10 mouse cellular contexts compared by ENCODE assay signal in genomic region chr13:60147857-60148181, GRCm38 (mm10). TPM values are rescaled to one million over a fixed set of nuclear protein-coding genes. Genes with fewer than 3 reads are reported as not detected.
DNase-seq lines count a peak whose midpoint lies in the region; ATAC-seq lines count a peak whose summit lies in the region.
"Had no signal": no experiment of that assay in that cellular context is flagged by ENCODE, and none has a peak within 500 bp of the region (broad histone marks: within the 10 kb centered on the region; RNA-seq: fewer than 3 reads in every experiment).

No protein-coding gene starts in this region.

- H3K9ac ChIP-seq in kidney, embryonic 15.5 days, result peak overlapping the region; percentile 31; the same call in 1 of the 2 replicates
- no peak overlapping the region; the same call in 1 of the 2 replicates for H3K9ac ChIP-seq in forebrain, embryonic 11.5 days (ENCODE audit: low read length)
- peak overlapping the region; percentile 14; the same call in 1 of the 2 replicates for H3K9ac ChIP-seq in hindbrain, embryonic 16.5 days (ENCODE audit: low read depth, low read length)
- peak overlapping the region; percentile 42; the same call in 1 of the 2 replicates for H3K9ac ChIP-seq in neural tube, embryonic 12.5 days
- H3K9ac ChIP-seq: liver, postnatal 0 days had no signal

- peaks cover 9% of the 10 kb centered on the region; the same call in 1 of the 2 replicates for H3K9me3 ChIP-seq in kidney, embryonic 15.5 days (replicated peaks)
- no peaks in the 10 kb centered on the region for H3K9me3 ChIP-seq in forebrain, embryonic 11.5 days (ENCODE audit: control insufficient read depth, low read length)
- no peaks in the 10 kb centered on the region for H3K9me3 ChIP-seq in hindbrain, embryonic 16.5 days (ENCODE audit: control insufficient read depth, low read length)
- H3K9me3 ChIP-seq in neural tube, embryonic 12.5 days, result peaks cover 7% of the 10 kb centered on the region; the same call in 1 of the 2 replicates

- peaks cover 23% of the 10 kb centered on the region for H3K4me1 ChIP-seq in kidney, embryonic 15.5 days
- H3K4me1 ChIP-seq in forebrain, embryonic 11.5 days (replicated peaks; ENCODE audit: control insufficient read depth, insufficient read depth, low read length), result peaks cover 17% of the 10 kb centered on the region
- H3K4me1 ChIP-seq in hindbrain, embryonic 16.5 days (ENCODE audit: control insufficient read depth, insufficient read depth, low read depth, low read length), result peaks cover 11% of the 10 kb centered on the region
- peaks cover 28% of the 10 kb centered on the region for H3K4me1 ChIP-seq in neural tube, embryonic 12.5 days

- peak; percentile 59 for ATAC-seq in kidney, embryonic 15.5 days (replicated peaks; ENCODE audit: low FRiP score)
- peak; percentile 69 for ATAC-seq in forebrain, embryonic 11.5 days (replicated peaks; ENCODE audit: low FRiP score)
- peak; percentile 59 for ATAC-seq in hindbrain, embryonic 16.5 days
- peak; percentile 71 for ATAC-seq in neural tube, embryonic 12.5 days (ENCODE audit: low FRiP score, low read depth)
- ATAC-seq in monocyte, adult 5-6 weeks (replicated peaks; ENCODE audit: insufficient number of reproducible peaks, low FRiP score, low TSS enrichment, poor library complexity, severe bottlenecking), result no peak
- ATAC-seq: liver, postnatal 0 days had no signal

- no peaks in the 10 kb centered on the region for H3K27me3 ChIP-seq in kidney, embryonic 15.5 days
- H3K27me3 ChIP-seq in forebrain, embryonic 11.5 days (ENCODE audit: control insufficient read depth, insufficient read depth, low read length), result peaks cover 7% of the 10 kb centered on the region
- H3K27me3 ChIP-seq in hindbrain, embryonic 16.5 days (replicated peaks; ENCODE audit: control insufficient read depth, insufficient read depth, low read length), result no peaks in the 10 kb centered on the region
- no peaks in the 10 kb centered on the region for H3K27me3 ChIP-seq in neural tube, embryonic 12.5 days (replicated peaks)

- peak overlapping the region; percentile 62 for H3K4me2 ChIP-seq in kidney, embryonic 15.5 days
- peak overlapping the region; percentile 53 for H3K4me2 ChIP-seq in forebrain, embryonic 11.5 days (ENCODE audit: low read depth, low read length, severe bottlenecking)
- H3K4me2 ChIP-seq in hindbrain, embryonic 16.5 days (ENCODE audit: low read length), result peak overlapping the region; percentile 52
- peak overlapping the region; percentile 59 for H3K4me2 ChIP-seq in neural tube, embryonic 12.5 days (replicated peaks)

- no peak for DNase-seq in kidney, postnatal 14 days
- no peak for DNase-seq in forebrain, embryonic 11.5 days (ENCODE audit: low spot score)
- DNase-seq in natural killer cell, adult 2 months (ENCODE audit: low spot score in 2 of 2), result no peak
- no peak for DNase-seq in thymus, postnatal 0 days (ENCODE audit: low spot score)
- DNase-seq: liver, postnatal 0 days; thymus, postnatal 4 days had no signal

- H3K4me3 ChIP-seq in kidney, embryonic 15.5 days (replicated peaks), result no peak overlapping the region
- H3K4me3 ChIP-seq in forebrain, embryonic 11.5 days (ENCODE audit: low read depth, low read length), result no peak overlapping the region
- H3K4me3 ChIP-seq in hindbrain, embryonic 16.5 days (ENCODE audit: low read length), result no peak overlapping the region
- no peak overlapping the region for H3K4me3 ChIP-seq in neural tube, embryonic 12.5 days

- peak overlapping the region; percentile 85 for H3K27ac ChIP-seq in kidney, embryonic 15.5 days
- H3K27ac ChIP-seq in forebrain, embryonic 11.5 days (ENCODE audit: low read depth, low read length), result peak overlapping the region; percentile 60
- H3K27ac ChIP-seq in hindbrain, embryonic 16.5 days (ENCODE audit: low read depth, low read length), result peak overlapping the region; percentile 23; the same call in 1 of the 2 replicates
- H3K27ac ChIP-seq in neural tube, embryonic 12.5 days, result peak overlapping the region; percentile 72; the same call in 1 of the 2 replicates

- no peaks in the 10 kb centered on the region for H3K36me3 ChIP-seq in kidney, embryonic 15.5 days
- H3K36me3 ChIP-seq in forebrain, embryonic 11.5 days (ENCODE audit: control insufficient read depth, insufficient read depth, low read length), result no peaks in the 10 kb centered on the region
- no peaks in the 10 kb centered on the region for H3K36me3 ChIP-seq in hindbrain, embryonic 16.5 days (ENCODE audit: control insufficient read depth, insufficient read depth, low read length)
- no peaks in the 10 kb centered on the region for H3K36me3 ChIP-seq in neural tube, embryonic 12.5 days

- 63% methylated on average over 2 of the region's 2 CpGs for WGBS in kidney, embryonic 15.5 days
- 27% methylated on average over 2 of the region's 2 CpGs for WGBS in forebrain, embryonic 11.5 days
- WGBS in hindbrain, embryonic 16.5 days, result 40% methylated on average over 2 of the region's 2 CpGs
- 22% methylated on average over 2 of the region's 2 CpGs for WGBS in neural tube, embryonic 12.5 days

RNA-seq across cellular contexts. Expression of gene Gas1, which starts 29.3 kb away (rescaled TPM):
- 94.2 and 102 TPM in 2 replicates for polyA plus RNA-seq in kidney, embryonic 15.5 days (2015; fragmentation: Nextera tagmentation; extraction: Ambion mirVana)
- polyA plus RNA-seq in forebrain, embryonic 11.5 days (2014; fragmentation: Nextera tagmentation; extraction: Ambion mirVana), result 185 and 192 TPM in 2 replicates
- polyA plus RNA-seq in hindbrain, embryonic 16.5 days (2015; fragmentation: Nextera tagmentation; extraction: Ambion mirVana), result 11.7 and 14.6 TPM in 2 replicates
- polyA plus RNA-seq in neural tube, embryonic 12.5 days (2016; fragmentation: Nextera tagmentation; extraction: Ambion mirVana), result 153 and 168 TPM in 2 replicates
- total RNA-seq in monocyte, adult 5-6 weeks (2017), result not detected in 3 replicates
- polyA plus RNA-seq in thymus, postnatal 0 days (2015; fragmentation: Nextera tagmentation; extraction: Ambion mirVana), result 10.6 and 12.7 TPM in 2 replicates

Comparison
In these comparisons a context has a peak if more than half of its experiments do, and no peak if none do; other contexts are left out.
1. H3K27ac ChIP-seq: peak in every context shown above with its lines; median percentile 85 in kidney, embryonic 15.5 days; 72 in neural tube, embryonic 12.5 days; 60 in forebrain, embryonic 11.5 days; 23 in hindbrain, embryonic 16.5 days.